Mouse (Mus musculus): ENCODE data around the gene Mfn2. TPM values are rescaled to one million over a fixed set of nuclear protein-coding genes. Genes with fewer than 3 reads are reported as not detected.

Mfn2 gene
- polyA plus RNA-seq (2015; fragmentation: Illumina TruSeq; extraction: RNeasy Lipid Tissue Mini Kit (QIAGEN cat#74804); ENCODE audit: low read depth, low replicate concordance) = 126 TPM

GRCm38 (mm10) chr4:147904313-147905089 lies at the start of gene Mfn2:
Gene Mfn2 (minus strand): TSS chr4:147904704.

GRCm38 (mm10) chr4:147940576-147941044 lies 36.1 kb upstream of the Mfn2 start, which contains the start of gene 2510039O18Rik:
Gene 2510039O18Rik (plus strand): TSS chr4:147940895.

DNA sequence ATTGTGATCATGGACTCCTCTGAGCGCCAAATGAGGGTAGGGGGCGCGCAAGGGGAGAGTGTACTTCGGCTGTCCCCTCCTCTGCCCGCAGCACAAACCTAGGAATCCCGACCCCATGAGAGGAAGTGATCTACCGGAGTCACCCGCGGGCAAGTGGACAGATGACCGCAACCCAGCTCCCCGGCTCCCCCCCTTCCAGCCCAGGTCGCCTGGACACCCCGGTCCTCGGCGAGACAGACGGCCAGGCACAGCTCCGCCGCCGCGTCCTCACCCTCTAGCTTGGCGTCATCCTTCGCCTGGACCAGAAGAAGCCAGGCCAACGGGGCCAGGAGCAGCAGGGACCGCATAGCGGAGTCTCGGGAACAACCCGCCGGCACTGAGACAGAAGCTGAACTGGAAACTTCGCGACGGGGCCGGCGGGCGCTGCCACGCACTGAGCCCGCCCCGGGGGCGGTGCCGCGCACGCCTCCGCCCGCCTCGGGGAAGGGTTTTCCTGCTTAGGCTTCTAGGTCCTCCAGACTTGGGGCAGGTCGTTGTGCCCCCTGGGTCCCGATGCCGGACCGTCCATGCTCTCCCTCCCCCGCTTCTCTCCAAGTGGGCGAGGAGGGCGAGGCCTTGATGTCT lies 31.9 kb upstream of the Mfn2 start, which contains the start of gene Plod1:
Gene Plod1 (minus strand): TSS at position 437 of the 624 bp plus-strand sequence.

GRCm38 (mm10) chr4:147868450-147869031 lies 36.0 kb downstream of the Mfn2 start, which contains the start of the genes Miip and Fv1:
Gene Miip (minus strand): TSS chr4:147868816.
Gene Fv1 (plus strand): TSS chr4:147868979.

GRCm38 (mm10) chr4:147847614-147848583 lies 56.6 kb downstream of the Mfn2 start, which contains the start of gene Zfp933:
Gene Zfp933 (minus strand): TSS chr4:147848366.

Other genes with a start within 250 kb of the Mfn2 start
- not detected for gene Zfp534, start 202.2 kb downstream of the Mfn2 start, polyA plus RNA-seq (2015; fragmentation: Illumina TruSeq; extraction: RNeasy Lipid Tissue Mini Kit (QIAGEN cat#74804); ENCODE audit: low read depth, low replicate concordance)
- 4.8 TPM for gene Zfp984, start 94.9 kb downstream of the Mfn2 start, polyA plus RNA-seq (2015; fragmentation: Illumina TruSeq; extraction: RNeasy Lipid Tissue Mini Kit (QIAGEN cat#74804); ENCODE audit: low read depth, low replicate concordance)
- gene Zfp933, start 56.3 kb downstream of the Mfn2 start, polyA plus RNA-seq (2015; fragmentation: Illumina TruSeq; extraction: RNeasy Lipid Tissue Mini Kit (QIAGEN cat#74804); ENCODE audit: low read depth, low replicate concordance) = 12.1 TPM
- gene Miip, start 35.9 kb downstream of the Mfn2 start, polyA plus RNA-seq (2015; fragmentation: Illumina TruSeq; extraction: RNeasy Lipid Tissue Mini Kit (QIAGEN cat#74804); ENCODE audit: low read depth, low replicate concordance) = 25.1 TPM
- gene Fv1, start 35.7 kb downstream of the Mfn2 start, polyA plus RNA-seq (2015; fragmentation: Illumina TruSeq; extraction: RNeasy Lipid Tissue Mini Kit (QIAGEN cat#74804); ENCODE audit: low read depth, low replicate concordance) = 10.3 TPM
- gene Plod1, start 32.1 kb upstream of the Mfn2 start, polyA plus RNA-seq (2015; fragmentation: Illumina TruSeq; extraction: RNeasy Lipid Tissue Mini Kit (QIAGEN cat#74804); ENCODE audit: low read depth, low replicate concordance) = 20.9 TPM
- 16.0 TPM for gene 2510039O18Rik, start 36.2 kb upstream of the Mfn2 start, polyA plus RNA-seq (2015; fragmentation: Illumina TruSeq; extraction: RNeasy Lipid Tissue Mini Kit (QIAGEN cat#74804); ENCODE audit: low read depth, low replicate concordance)
- not detected for gene Nppb, start 81.1 kb upstream of the Mfn2 start, polyA plus RNA-seq (2015; fragmentation: Illumina TruSeq; extraction: RNeasy Lipid Tissue Mini Kit (QIAGEN cat#74804); ENCODE audit: low read depth, low replicate concordance)
- gene Nppa, start 96.0 kb upstream of the Mfn2 start, polyA plus RNA-seq (2015; fragmentation: Illumina TruSeq; extraction: RNeasy Lipid Tissue Mini Kit (QIAGEN cat#74804); ENCODE audit: low read depth, low replicate concordance) = 0.59 TPM
- gene Clcn6, start 134.1 kb upstream of the Mfn2 start, polyA plus RNA-seq (2015; fragmentation: Illumina TruSeq; extraction: RNeasy Lipid Tissue Mini Kit (QIAGEN cat#74804); ENCODE audit: low read depth, low replicate concordance) = 48.2 TPM
- gene Mthfr, start 134.4 kb upstream of the Mfn2 start, polyA plus RNA-seq (2015; fragmentation: Illumina TruSeq; extraction: RNeasy Lipid Tissue Mini Kit (QIAGEN cat#74804); ENCODE audit: low read depth, low replicate concordance) = 21.7 TPM
- 5.9 TPM for gene Agtrap, start 183.3 kb upstream of the Mfn2 start, polyA plus RNA-seq (2015; fragmentation: Illumina TruSeq; extraction: RNeasy Lipid Tissue Mini Kit (QIAGEN cat#74804); ENCODE audit: low read depth, low replicate concordance)
- gene Mad2l2, start 225.7 kb upstream of the Mfn2 start, polyA plus RNA-seq (2015; fragmentation: Illumina TruSeq; extraction: RNeasy Lipid Tissue Mini Kit (QIAGEN cat#74804); ENCODE audit: low read depth, low replicate concordance) = 12.5 TPM
- 0.27 TPM for gene Draxin, start 226.0 kb upstream of the Mfn2 start, polyA plus RNA-seq (2015; fragmentation: Illumina TruSeq; extraction: RNeasy Lipid Tissue Mini Kit (QIAGEN cat#74804); ENCODE audit: low read depth, low replicate concordance)
- gene Fbxo6, start 247.4 kb upstream of the Mfn2 start, polyA plus RNA-seq (2015; fragmentation: Illumina TruSeq; extraction: RNeasy Lipid Tissue Mini Kit (QIAGEN cat#74804); ENCODE audit: low read depth, low replicate concordance) = 32.3 TPM

Measured in brain, adult 10 weeks (tissue).